Mouse (Mus musculus) stomach, postnatal 0 days (tissue): ENCODE results near the gene Otp.

Source experiments
- CTCF ChIP-seq: IDR thresholded peaks from 2 replicates; pipeline ENCODE4 v1.5.1; 2016; ENCODE audit warnings: antibody characterized with exemption, low read depth, mild to moderate bottlenecking, moderate library complexity
- EP300 ChIP-seq: optimal IDR thresholded peaks from 2 replicates; pipeline ENCODE3; 2016; ENCODE audit warnings: antibody characterized with exemption

DNA sequence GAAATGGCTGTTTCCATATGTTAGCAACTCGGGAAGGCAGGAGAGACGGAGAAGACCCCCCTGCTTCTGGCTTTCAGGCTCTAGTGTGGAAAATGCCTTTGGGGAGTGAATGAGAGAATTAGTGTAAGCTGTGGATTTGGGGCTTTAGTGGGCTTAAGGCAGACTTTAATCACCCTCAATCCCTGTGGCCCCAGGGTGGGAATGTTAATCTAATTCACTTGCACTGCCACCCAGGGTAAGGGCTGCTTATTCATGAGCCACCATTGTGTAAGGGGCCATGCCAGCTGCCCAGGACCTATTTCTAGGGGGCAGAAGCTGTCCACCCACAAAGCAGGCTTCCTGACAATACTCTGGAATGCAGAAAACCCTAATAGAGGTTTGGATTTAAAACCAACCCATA is 8.5 kb upstream of the Otp start:
- TF ChIP-seq CTCF (no peak), EP300 (no peak)
